Mouse (Mus musculus): ENCODE results near the gene Usp15.

DNA sequence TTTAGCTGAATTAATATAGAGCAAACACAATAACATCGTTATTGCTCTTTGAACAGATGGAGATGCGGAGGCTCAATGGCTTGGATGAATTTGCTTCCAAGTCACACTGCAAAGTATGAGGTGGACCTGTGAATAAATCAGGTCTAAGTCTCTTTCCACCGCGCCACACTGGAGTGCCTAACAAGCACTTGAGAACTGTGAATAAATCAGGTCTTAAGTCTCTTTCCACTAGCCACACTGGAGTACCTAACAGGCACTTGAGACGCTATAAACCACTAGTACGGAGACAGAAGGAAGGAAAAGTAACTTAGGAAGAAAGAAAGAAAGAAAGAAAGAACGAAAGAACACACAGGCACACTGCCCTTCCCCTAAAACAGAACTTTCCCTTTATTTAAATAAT is 1.3 kb downstream of the Usp15 start:
- TF ChIP-seq POLR2A (IDR thresholded peaks at IDR 0.05; ENCODE audit: borderline replicate concordance, low read depth, low read length) (no peak), CTCF (IDR thresholded peaks at IDR 0.05; ENCODE audit: low read depth, low read length) (no peak)

All from bone marrow macrophage, adult 2 months (primary cell).